Mouse (Mus musculus): ENCODE measurements at regions not wholly inside any gene's neighbourhood (a gene's known extent, or its start where the extent isn't known, plus 50 kb on each side); places are given as distances from the start of the nearest gene placed in this dataset.
A peak's percentile ranks its signal among the peaks of the same experiment; 100 is the strongest.

DNA sequence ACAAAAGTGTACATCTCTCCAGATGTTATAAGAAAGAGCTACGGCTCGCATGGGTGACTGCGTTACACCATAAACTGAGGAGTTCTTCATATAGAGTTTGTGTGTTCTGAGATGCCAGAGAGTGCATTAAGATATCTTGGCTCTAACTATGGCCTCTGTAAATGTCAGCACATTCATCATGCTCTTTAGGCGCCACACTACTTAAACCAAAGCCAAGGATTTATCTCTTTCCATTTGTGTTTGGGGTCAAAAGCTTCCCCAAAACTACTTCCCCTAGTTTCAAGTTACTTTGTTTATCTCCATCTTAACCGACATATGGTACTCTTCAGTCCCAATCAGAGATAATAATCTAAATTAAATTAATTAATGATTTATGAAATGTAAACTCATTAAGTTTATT, 541.3 kb upstream of the N6amt1 start:
- DNase-seq (ENCODE audit: low spot score in 2 of 2) = no peak

DNA sequence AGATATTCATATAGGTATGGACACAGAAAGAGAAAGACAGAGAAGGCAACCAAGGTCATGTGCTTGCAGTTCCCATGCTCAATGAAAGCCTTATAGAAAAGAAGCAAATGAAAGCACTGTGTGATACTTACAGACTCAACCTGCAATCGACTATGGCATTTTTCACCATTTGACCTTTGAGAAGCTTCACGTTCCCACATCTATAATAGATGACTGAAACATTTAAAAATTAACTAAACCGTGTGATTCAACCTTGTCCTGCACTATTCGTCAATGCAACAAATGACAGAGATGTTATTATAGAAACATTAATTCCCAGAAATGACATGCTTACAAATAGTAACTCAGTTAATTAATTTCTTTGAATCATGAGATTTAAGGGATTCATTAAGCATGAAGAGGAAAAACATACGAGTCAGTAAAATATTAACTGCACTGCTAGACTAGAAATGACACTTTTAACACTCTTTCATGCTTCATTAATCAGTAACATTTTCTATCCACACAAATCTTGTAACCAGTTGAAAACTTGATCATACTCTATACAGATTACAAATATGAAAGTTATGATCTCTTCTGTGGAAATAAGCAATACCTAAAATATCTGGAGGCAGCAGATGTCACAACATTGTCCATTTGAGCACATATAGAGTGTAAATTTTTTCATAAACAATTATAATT, 545.2 kb upstream of the N6amt1 start:
- DNase-seq (ENCODE audit: low spot score in 2 of 2) = no peak

- DNase-seq (ENCODE audit: low spot score in 2 of 2) = no peak
Observed at GRCm38 (mm10) chr16:86806374-86806773, 547.6 kb upstream of the N6amt1 start.

GRCm38 (mm10) chr16:86776086-86776485, 577.9 kb upstream of the N6amt1 start:
- DNase-seq (ENCODE audit: low spot score in 2 of 2) = no peak

- no peak for DNase-seq (ENCODE audit: low spot score in 2 of 2)
Observed at GRCm38 (mm10) chr16:86772586-86772985, 581.4 kb upstream of the N6amt1 start.

DNA sequence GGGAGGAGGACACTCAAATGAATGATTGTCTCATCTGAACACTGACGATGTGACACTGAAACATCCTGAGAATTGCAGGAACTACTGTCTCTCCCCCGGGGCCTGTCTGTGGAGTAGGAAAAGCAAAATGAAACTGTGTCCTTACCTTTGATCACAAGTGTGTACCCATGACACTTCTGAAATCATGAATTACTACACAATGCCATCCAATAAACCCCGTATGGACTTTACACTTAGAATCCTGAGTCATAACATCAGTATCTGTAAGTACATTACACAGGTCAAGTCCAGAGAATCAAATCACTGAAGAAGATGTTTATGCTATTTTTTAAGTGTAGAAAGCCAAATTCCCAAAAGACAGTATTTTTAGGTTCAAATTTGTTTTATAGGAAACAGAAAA, 585.1 kb upstream of the N6amt1 start:
- no peak for DNase-seq (ENCODE audit: low spot score in 2 of 2)

- no peak for DNase-seq (ENCODE audit: low spot score in 2 of 2)
Observed at GRCm38 (mm10) chr16:86768355-86768754, 585.6 kb upstream of the N6amt1 start.

DNA sequence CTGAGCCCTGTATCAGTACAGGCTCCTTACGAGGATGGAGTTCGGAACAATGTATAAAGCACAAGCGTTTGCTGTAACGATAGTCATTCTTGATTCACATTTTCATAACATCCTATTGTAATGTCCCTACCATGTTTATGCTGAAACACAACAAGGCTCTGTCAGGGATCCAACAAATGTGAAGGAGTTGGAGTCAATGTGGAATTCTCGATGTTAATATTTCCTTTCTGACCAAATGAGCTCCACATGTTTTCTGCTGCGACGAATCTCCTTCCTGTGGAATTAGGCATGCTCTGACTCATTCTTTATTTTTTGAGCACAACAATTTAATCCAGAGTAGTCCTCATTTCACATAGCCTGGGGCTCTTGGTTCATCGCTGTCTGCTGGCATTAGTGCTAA, 588.0 kb upstream of the N6amt1 start:
- DNase-seq (ENCODE audit: low spot score in 2 of 2) = no peak

DNA sequence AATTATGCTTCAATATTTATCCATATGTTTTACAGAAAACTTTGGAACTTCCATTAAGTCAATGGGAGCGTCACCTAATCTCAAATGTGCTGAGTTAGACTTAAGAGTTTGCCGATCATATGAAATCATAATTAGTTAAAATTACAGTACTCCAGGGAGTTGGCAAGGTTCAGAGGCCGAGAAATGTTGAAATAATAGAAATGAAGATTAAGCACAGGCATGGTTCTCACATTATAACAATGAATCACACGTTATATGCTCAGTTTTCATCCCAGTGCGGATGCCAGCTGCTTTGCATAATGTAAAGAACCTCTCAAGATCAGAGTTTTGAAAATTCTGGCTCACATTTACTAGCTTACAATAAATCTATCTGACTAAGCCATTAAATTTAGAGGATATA, 612.7 kb upstream of the N6amt1 start:
- no peak for DNase-seq (ENCODE audit: low spot score in 2 of 2)

DNA sequence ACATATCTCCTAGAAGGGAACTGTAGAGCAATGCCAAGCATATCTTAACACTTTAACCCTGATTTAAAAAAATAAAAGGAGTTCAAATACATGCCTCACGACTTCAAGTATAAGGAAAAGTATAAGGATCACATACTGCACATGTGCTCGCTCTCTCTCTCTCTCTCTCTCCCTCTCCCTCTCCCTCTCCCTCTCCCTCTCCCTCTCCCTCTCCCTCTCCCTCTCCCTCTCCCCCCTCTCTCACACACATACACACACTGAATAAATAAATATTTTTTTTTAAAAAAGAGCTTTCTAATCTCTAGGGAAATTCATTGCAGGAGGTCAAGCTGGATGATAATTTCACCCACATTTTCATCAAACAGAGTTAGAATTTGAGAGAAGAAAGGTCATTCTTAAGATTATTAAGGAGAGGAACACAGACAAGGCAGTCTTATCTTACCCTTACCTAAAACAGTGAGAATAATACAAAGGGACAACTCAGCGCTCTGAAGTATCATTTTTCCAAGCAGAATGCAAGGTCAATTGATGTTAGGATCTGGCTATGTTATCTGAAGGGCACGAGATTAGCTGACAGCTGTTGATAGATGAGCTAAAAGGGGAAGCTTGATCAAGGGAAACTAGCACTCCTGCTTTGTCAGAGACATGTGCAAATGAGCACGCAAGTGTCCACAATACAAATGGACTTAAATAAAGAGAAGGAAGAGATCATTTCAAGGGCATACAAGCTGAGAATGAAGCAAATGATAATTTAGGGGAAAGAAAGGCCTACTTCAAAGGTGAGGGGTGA, 634.8 kb upstream of the N6amt1 start:
- DNase-seq (ENCODE audit: low spot score in 2 of 2) = no peak

GRCm38 (mm10) chr16:86718353-86718752, 635.6 kb upstream of the N6amt1 start:
- no peak for DNase-seq (ENCODE audit: low spot score in 2 of 2)

DNA sequence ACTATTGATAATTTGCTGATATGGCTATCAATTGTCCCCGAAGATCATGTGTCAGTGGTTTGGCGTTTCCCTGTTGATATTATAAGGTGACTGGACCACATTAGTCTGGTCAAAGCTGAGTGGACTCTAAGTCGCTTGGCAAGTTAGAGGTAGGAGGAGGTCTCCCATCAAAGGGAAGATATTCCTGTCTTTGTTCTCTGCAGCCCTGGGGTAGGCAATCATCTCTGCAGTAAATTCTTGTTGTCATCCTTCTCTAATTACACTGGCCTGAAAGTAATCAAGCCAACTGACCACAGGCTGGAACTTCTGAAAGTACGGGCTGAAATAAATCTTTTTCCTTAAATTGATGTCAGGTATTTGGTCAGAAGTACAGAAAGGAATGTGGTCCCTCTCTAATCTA, 652.3 kb upstream of the N6amt1 start:
- no peak for DNase-seq (ENCODE audit: low spot score in 2 of 2)

- DNase-seq (ENCODE audit: low spot score in 2 of 2) = no peak
Observed at GRCm38 (mm10) chr16:86694497-86694896, 659.5 kb upstream of the N6amt1 start.

DNA sequence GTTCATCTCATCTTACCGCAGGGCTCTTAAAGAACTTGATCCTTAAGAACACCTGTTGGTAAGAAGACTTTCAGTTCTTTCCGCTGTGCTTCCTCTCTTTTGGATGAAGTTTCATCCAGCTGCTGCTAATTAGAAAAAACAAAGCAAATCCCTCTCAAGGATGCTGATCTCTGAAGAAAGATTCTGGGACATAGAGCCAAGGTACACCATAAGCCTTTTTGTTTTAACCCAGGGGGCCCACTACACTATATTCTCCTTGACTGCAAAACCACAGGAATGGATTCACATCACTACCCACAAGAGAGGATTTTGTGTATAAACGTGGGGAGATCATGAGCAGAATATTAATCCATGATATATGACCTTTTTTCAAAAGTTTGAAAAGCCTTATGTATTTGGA, 694.8 kb upstream of the N6amt1 start:
- no peak for DNase-seq (ENCODE audit: low spot score in 2 of 2)

- DNase-seq (ENCODE audit: low spot score in 2 of 2) = no peak
Observed at GRCm38 (mm10) chr16:86647316-86647715, 706.7 kb upstream of the N6amt1 start.

GRCm38 (mm10) chr16:86646753-86647152, 707.2 kb upstream of the N6amt1 start:
- no peak for DNase-seq (ENCODE audit: low spot score in 2 of 2)

DNA sequence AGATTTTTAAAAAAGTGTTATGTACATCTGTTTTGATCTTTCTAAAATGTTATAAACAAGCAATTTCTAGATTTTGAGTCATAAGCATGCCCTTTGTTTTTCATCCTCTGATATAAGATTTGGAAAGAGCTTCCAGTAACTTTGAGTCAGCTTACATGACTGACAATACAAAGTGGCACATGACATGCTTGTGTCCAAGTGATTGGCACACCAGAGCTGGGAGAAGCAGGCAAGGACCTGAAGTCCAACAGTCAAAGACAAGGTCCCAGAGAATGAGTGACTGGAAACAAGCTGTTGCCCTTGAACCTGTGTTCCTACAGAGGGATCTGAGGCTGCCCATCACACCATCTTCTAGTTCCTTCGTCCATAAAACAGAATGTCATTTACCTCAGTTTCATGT, 708.5 kb upstream of the N6amt1 start:
- no peak for DNase-seq (ENCODE audit: low spot score in 2 of 2)

GRCm38 (mm10) chr16:86644912-86645312, 709.1 kb upstream of the N6amt1 start:
- DNase-seq (ENCODE audit: low spot score in 2 of 2) = peak in 1 of 2 experiments; percentile 6

DNA sequence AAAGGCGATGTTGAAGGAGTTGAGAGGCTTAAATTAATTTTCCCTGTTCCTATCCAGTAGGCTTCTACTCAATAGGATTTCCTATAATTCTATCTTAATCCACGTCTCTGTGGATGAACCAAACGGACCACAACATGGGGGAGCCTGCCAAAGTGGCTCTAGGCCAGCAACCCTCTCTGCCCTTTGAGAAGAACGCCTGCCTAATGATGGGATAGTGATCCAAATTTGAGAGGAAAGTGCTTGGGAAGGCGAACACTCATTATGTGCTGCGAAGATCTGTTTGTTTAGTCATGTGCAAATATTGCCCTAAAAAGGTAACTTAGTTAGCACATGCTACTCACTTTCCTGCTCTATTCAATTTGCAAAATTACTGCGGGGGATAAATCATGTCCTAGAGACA, 702.5 kb upstream of the Adamts5 start:
- peak in 1 of 2 experiments; percentile 1 for DNase-seq (ENCODE audit: low spot score in 2 of 2)

DNA sequence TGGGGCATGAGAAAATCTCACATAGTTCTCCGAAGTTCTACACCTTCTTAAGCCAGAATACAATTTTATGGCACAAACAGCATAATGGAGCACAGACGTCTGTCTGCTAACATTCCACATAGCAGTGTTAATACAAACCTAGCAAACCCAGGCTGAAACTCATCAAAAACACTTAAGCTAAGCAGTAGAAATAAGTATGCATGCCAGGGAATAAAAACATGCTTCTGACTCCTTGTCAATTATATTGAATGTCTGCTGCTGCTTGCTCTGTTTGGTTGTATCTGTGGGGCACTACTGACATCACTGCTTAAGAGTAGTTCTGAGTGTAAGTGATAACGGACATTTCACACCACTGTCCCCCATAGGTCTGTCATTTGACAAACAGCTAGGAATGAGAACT, 693.4 kb upstream of the Adamts5 start:
- no peak for DNase-seq (ENCODE audit: low spot score in 2 of 2)

- no peak for DNase-seq (ENCODE audit: low spot score in 2 of 2)
Observed at GRCm38 (mm10) chr16:86586044-86586443, 684.4 kb upstream of the Adamts5 start.

DNA sequence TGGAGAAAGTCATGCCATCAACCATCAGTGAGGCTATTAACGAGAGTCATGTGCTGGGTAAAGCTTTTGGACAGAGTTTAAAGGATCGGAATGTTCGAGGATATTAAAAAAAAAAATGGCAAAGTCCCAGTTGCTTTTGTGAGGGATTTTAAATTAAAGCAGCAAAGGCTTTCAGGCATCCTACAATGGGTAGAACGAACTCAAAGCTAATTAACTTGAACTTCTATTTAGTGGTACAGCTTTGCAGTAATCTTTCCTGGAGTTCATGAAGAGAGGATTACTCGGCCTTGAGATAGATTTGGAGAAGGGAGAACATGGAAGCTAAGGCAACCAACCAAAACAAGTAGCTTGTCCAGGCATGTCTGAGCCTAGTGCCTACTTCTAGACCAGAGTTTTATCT, 676.7 kb upstream of the Adamts5 start:
- DNase-seq (ENCODE audit: low spot score in 2 of 2) = no peak

DNA sequence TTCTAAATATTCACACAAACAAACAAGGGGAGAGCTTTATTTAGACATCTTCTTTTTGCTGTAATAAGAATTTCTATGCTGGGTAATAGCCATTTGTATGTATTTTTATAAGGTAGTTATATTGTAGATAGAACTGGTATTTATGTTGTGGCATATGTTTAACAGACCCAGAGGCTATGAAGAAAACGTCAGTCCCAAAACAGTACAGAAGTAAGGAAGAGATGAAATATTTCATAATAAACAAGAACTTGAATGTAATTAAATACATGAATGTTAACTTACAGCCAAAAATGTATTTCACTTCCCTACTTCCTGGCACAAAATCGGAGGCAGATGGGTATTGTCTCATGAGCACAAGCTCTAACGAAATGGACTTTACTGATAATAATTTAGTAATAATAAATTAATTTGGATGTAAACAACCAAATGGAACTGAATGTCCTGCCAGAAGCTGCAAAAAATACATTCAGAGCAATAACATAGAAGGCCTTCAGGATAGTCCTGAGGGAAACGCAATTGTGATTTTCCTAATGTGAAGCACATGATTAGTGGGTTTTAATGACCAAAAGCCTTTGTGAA, 645.9 kb upstream of the Adamts5 start:
- no peak for DNase-seq (ENCODE audit: low spot score in 2 of 2)
